Comparison of ENCODE assay signal across 8 mouse cellular contexts in genomic region chr1:100180050-100180449, GRCm38 (mm10).
A peak's percentile ranks its signal among the peaks of the same experiment; 100 is the strongest.
DNase-seq lines count a peak whose midpoint lies in the region; ATAC-seq and TF ChIP-seq lines count a peak whose summit lies in the region.

No protein-coding gene starts in this region.

- WGBS in kidney, embryonic 16.5 days = 85% methylated on average over 5 of the region's 5 CpGs
- 81% methylated on average over 5 of the region's 5 CpGs for WGBS in embryonic facial prominence, embryonic 10.5 days
- 89% methylated on average over 5 of the region's 5 CpGs for WGBS in hindbrain, embryonic 10.5 days
- 71% methylated on average over 5 of the region's 5 CpGs for WGBS in liver, embryonic 12.5 days (ENCODE audit: insufficient replicate concordance)

- no peak overlapping the region for H3K27ac ChIP-seq in kidney, embryonic 16.5 days (ENCODE audit: low read length)
- H3K27ac ChIP-seq in MEL (ENCODE audit: control insufficient read depth, low read depth, low read length) = no peak overlapping the region
- H3K27ac ChIP-seq in embryonic facial prominence, embryonic 10.5 days (replicated peaks) = no peak overlapping the region
- H3K27ac ChIP-seq in hindbrain, embryonic 10.5 days = no peak overlapping the region
- no peak overlapping the region for H3K27ac ChIP-seq in liver, embryonic 12.5 days

- TF ChIP-seq EP300 in MEL (IDR thresholded peaks at IDR 0.05; ENCODE audit: low read depth in 1 of 2, low read length in 2 of 2) = no peak

- no peak for TF ChIP-seq RAD21 in MEL (IDR thresholded peaks at IDR 0.05; ENCODE audit: low read depth, low read length)

- H3K4me2 ChIP-seq in kidney, embryonic 16.5 days (replicated peaks; ENCODE audit: low read depth, low read length) = no peak overlapping the region
- H3K4me2 ChIP-seq in liver, embryonic 12.5 days = no peak overlapping the region

- H3K79me2 ChIP-seq in MEL (ENCODE audit: control insufficient read depth, insufficient read depth, low read length, poor library complexity) = no peaks in the 10 kb centered on the region

- H3K9ac ChIP-seq in kidney, embryonic 16.5 days (replicated peaks; ENCODE audit: low read length) = no peak overlapping the region
- no peak overlapping the region for H3K9ac ChIP-seq in MEL (ENCODE audit: control insufficient read depth, low read depth, low read length, poor library complexity, severe bottlenecking)
- no peak overlapping the region for H3K9ac ChIP-seq in liver, embryonic 12.5 days

- ATAC-seq in kidney, embryonic 16.5 days (ENCODE audit: low FRiP score, low TSS enrichment) = peak; percentile 100
- peak; percentile 100 for ATAC-seq in liver, embryonic 12.5 days

- H3K36me3 ChIP-seq in kidney, embryonic 16.5 days (ENCODE audit: insufficient read depth, low read length) = no peaks in the 10 kb centered on the region
- no peaks in the 10 kb centered on the region for H3K36me3 ChIP-seq in MEL (ENCODE audit: control insufficient read depth in 1 of 2, insufficient read depth in 2 of 2, low read length in 2 of 2)
- no peaks in the 10 kb centered on the region for H3K36me3 ChIP-seq in embryonic facial prominence, embryonic 10.5 days (replicated peaks)
- H3K36me3 ChIP-seq in hindbrain, embryonic 10.5 days = no peaks in the 10 kb centered on the region
- no peaks in the 10 kb centered on the region for H3K36me3 ChIP-seq in liver, embryonic 12.5 days

- no peaks in the 10 kb centered on the region for H3K4me1 ChIP-seq in kidney, embryonic 16.5 days (ENCODE audit: insufficient read depth, low read length)
- no peaks in the 10 kb centered on the region for H3K4me1 ChIP-seq in MEL (ENCODE audit: control insufficient read depth in 1 of 2, insufficient read depth in 2 of 2, low read length in 2 of 2)
- H3K4me1 ChIP-seq in embryonic facial prominence, embryonic 10.5 days = no peaks in the 10 kb centered on the region
- H3K4me1 ChIP-seq in hindbrain, embryonic 10.5 days (replicated peaks) = no peaks in the 10 kb centered on the region
- H3K4me1 ChIP-seq in liver, embryonic 12.5 days = no peaks in the 10 kb centered on the region

- no peak for DNase-seq in kidney, adult 8-10 months
- DNase-seq in MEL (ENCODE audit: low read depth, low spot score) = peak; percentile 95
- peak; percentile 84 for DNase-seq in embryonic facial prominence, embryonic 10.5 days (ENCODE audit: low spot score)
- peak; percentile 87 for DNase-seq in hindbrain, embryonic 10.5 days (ENCODE audit: low spot score)
- peak; percentile 71 for DNase-seq in retina, embryonic 14.5 days (ENCODE audit: low spot score)
- DNase-seq in urinary bladder, adult 2 months (ENCODE audit: low spot score) = no peak

- no peaks in the 10 kb centered on the region for H3K9me3 ChIP-seq in kidney, embryonic 16.5 days (ENCODE audit: low read length)
- no peaks in the 10 kb centered on the region for H3K9me3 ChIP-seq in MEL (replicated peaks; ENCODE audit: insufficient read depth, low read length)
- no peaks in the 10 kb centered on the region for H3K9me3 ChIP-seq in embryonic facial prominence, embryonic 10.5 days
- H3K9me3 ChIP-seq in hindbrain, embryonic 10.5 days = no peaks in the 10 kb centered on the region
- no peaks in the 10 kb centered on the region for H3K9me3 ChIP-seq in liver, embryonic 12.5 days (replicated peaks)

- no peak for TF ChIP-seq CTCF in MEL (IDR thresholded peaks at IDR 0.05 in 2 of 3, conservative IDR thresholded peaks at IDR 0.05 in 1 of 3; ENCODE audit: control insufficient read depth in 1 of 3, insufficient read depth in 1 of 3, low read depth in 2 of 3, low read length in 3 of 3, poor library complexity in 1 of 3, severe bottlenecking in 1 of 3)

- no peaks in the 10 kb centered on the region for H3K27me3 ChIP-seq in kidney, embryonic 16.5 days (ENCODE audit: insufficient read depth, low read length)
- no peaks in the 10 kb centered on the region for H3K27me3 ChIP-seq in MEL (ENCODE audit: control insufficient read depth in 1 of 2, insufficient read depth in 2 of 2, low read length in 2 of 2)
- H3K27me3 ChIP-seq in embryonic facial prominence, embryonic 10.5 days (replicated peaks; ENCODE audit: low read depth, poor library complexity, severe bottlenecking) = no peaks in the 10 kb centered on the region
- H3K27me3 ChIP-seq in hindbrain, embryonic 10.5 days (ENCODE audit: insufficient read depth, poor library complexity, severe bottlenecking) = no peaks in the 10 kb centered on the region
- H3K27me3 ChIP-seq in liver, embryonic 12.5 days (replicated peaks) = no peaks in the 10 kb centered on the region

- no peak for TF ChIP-seq POLR2A in MEL (IDR thresholded peaks at IDR 0.05; ENCODE audit: control insufficient read depth in 1 of 2, insufficient read depth in 1 of 2, low read depth in 1 of 2, low read length in 2 of 2, poor library complexity in 1 of 2)

- no peak overlapping the region for H3K4me3 ChIP-seq in kidney, embryonic 16.5 days (ENCODE audit: low read length)
- H3K4me3 ChIP-seq in MEL (ENCODE audit: control insufficient read depth in 1 of 2, insufficient read depth in 1 of 2, low read depth in 2 of 2, low read length in 2 of 2) = no peak overlapping the region
- H3K4me3 ChIP-seq in embryonic facial prominence, embryonic 10.5 days = no peak overlapping the region
- no peak overlapping the region for H3K4me3 ChIP-seq in hindbrain, embryonic 10.5 days
- H3K4me3 ChIP-seq in liver, embryonic 12.5 days = no peak overlapping the region

TF ChIP-seq in MEL, 35 proteins besides CTCF, POLR2A, EP300 and RAD21:
- no peak for TF ChIP-seq SIN3A (IDR thresholded peaks at IDR 0.05; ENCODE audit: low read length)
- TF ChIP-seq MAX (IDR thresholded peaks at IDR 0.05; ENCODE audit: low read length) = no peak
- TF ChIP-seq CHD1 (IDR thresholded peaks at IDR 0.05; ENCODE audit: low read depth, low read length) = no peak
- no peak for TF ChIP-seq ETS1 (IDR thresholded peaks at IDR 0.05; ENCODE audit: low read depth, low read length)
- no peak for TF ChIP-seq POLR2AphosphoS2 (IDR thresholded peaks at IDR 0.05; ENCODE audit: low read length)
- no peak for TF ChIP-seq TAL1 (IDR thresholded peaks at IDR 0.05; ENCODE audit: low read length)
- no peak for TF ChIP-seq ELF1 (IDR thresholded peaks at IDR 0.05; ENCODE audit: low read depth, low read length)
- TF ChIP-seq MAFK (IDR thresholded peaks at IDR 0.05; ENCODE audit: borderline replicate concordance, low read depth, low read length) = no peak
- TF ChIP-seq MEF2A (IDR thresholded peaks at IDR 0.05; ENCODE audit: extremely low read depth, insufficient replicate concordance, low read depth, low read length, poor library complexity, severe bottlenecking) = no peak
- TF ChIP-seq UBTF (IDR thresholded peaks at IDR 0.05; ENCODE audit: borderline replicate concordance, insufficient read depth, low read depth, low read length) = no peak
- TF ChIP-seq CHD2 (IDR thresholded peaks at IDR 0.05; ENCODE audit: low read length) = no peak
- no peak for TF ChIP-seq E2F4 (IDR thresholded peaks at IDR 0.05; ENCODE audit: borderline replicate concordance, low read depth, low read length)
- no peak for TF ChIP-seq MYB (IDR thresholded peaks at IDR 0.05; ENCODE audit: low read depth, low read length)
- no peak for TF ChIP-seq NELFE (IDR thresholded peaks at IDR 0.05; ENCODE audit: low read depth, low read length)
- no peak for TF ChIP-seq MXI1 (IDR thresholded peaks at IDR 0.05; ENCODE audit: low read depth, low read length)
- no peak for TF ChIP-seq ZKSCAN1 (IDR thresholded peaks at IDR 0.05; ENCODE audit: low read depth, low read length)
- no peak for TF ChIP-seq ZC3H11A (IDR thresholded peaks at IDR 0.05; ENCODE audit: low read depth, low read length)
- no peak for TF ChIP-seq RCOR1 (IDR thresholded peaks at IDR 0.05; ENCODE audit: low read depth, low read length)
- TF ChIP-seq ZNF384 (IDR thresholded peaks at IDR 0.05; ENCODE audit: low read depth, low read length) = no peak
TF ChIP-seq in MEL: peak in this region for 0.

Comparison
In these comparisons a context has a peak if more than half of its experiments do, and no peak if none do; other contexts are left out.
1. DNase-seq: peak in MEL (single experiment), embryonic facial prominence, embryonic 10.5 days (single experiment), hindbrain, embryonic 10.5 days (single experiment) and retina, embryonic 14.5 days (single experiment); none in kidney, adult 8-10 months (0 of 2) and urinary bladder, adult 2 months (single experiment).